20 mouse cellular contexts compared by ENCODE assay signal in genomic region chr14:66528135-66528534, GRCm38 (mm10).
DNase-seq lines count a peak whose midpoint lies in the region; ATAC-seq and TF ChIP-seq lines count a peak whose summit lies in the region.
"Had no signal": no experiment of that assay in that cellular context is flagged by ENCODE, and none has a peak within 500 bp of the region (broad histone marks: within the 10 kb centered on the region; RNA-seq: fewer than 3 reads in every experiment).

No protein-coding gene starts in this region.

- no peak for TF ChIP-seq CTCF in kidney, postnatal 0 days (IDR thresholded peaks at IDR 0.05; ENCODE audit: low read depth)

- H3K4me1 ChIP-seq in kidney, postnatal 0 days (replicated peaks; ENCODE audit: insufficient read depth, low read length), result no peaks in the 10 kb centered on the region
- H3K4me1 ChIP-seq in kidney, embryonic 16.5 days (ENCODE audit: insufficient read depth, low read length), result no peaks in the 10 kb centered on the region
- 0 out of 2 replicates have a peak, but pooled peaks cover 3% of the 10 kb centered on the region for H3K4me1 ChIP-seq in embryonic facial prominence, embryonic 14.5 days (ENCODE audit: control insufficient read depth, insufficient read depth, low read length)
- H3K4me1 ChIP-seq: embryonic facial prominence, embryonic 13.5 days; forebrain, embryonic 10.5 days; heart, embryonic 13.5 days; intestine, embryonic 15.5 days; limb, embryonic 15.5 days; lung, embryonic 15.5 days; neural tube, embryonic 13.5 days had no signal

- H3K4me2 ChIP-seq in kidney, postnatal 0 days (ENCODE audit: low read length), result no peak overlapping the region
- no peak overlapping the region for H3K4me2 ChIP-seq in kidney, embryonic 16.5 days (replicated peaks; ENCODE audit: low read depth, low read length)
- H3K4me2 ChIP-seq in embryonic facial prominence, embryonic 14.5 days (ENCODE audit: low read depth, low read length), result no peak overlapping the region
- H3K4me2 ChIP-seq: embryonic facial prominence, embryonic 13.5 days; heart, embryonic 13.5 days; intestine, embryonic 15.5 days; limb, embryonic 15.5 days; lung, embryonic 15.5 days; neural tube, embryonic 13.5 days had no signal

- no peak overlapping the region for H3K27ac ChIP-seq in kidney, postnatal 0 days
- no peak overlapping the region for H3K27ac ChIP-seq in kidney, embryonic 16.5 days (ENCODE audit: low read length)
- H3K27ac ChIP-seq in embryonic facial prominence, embryonic 14.5 days (replicated peaks; ENCODE audit: low read depth, low read length), result no peak overlapping the region
- H3K27ac ChIP-seq: embryonic facial prominence, embryonic 13.5 days; forebrain, embryonic 10.5 days; heart, embryonic 13.5 days; intestine, embryonic 15.5 days; limb, embryonic 15.5 days; lung, embryonic 15.5 days; neural tube, embryonic 13.5 days had no signal

- no peak for ATAC-seq in kidney, postnatal 0 days (replicated peaks; ENCODE audit: low FRiP score, low read depth)
- ATAC-seq in kidney, embryonic 16.5 days (ENCODE audit: low FRiP score, low TSS enrichment), result no peak
- ATAC-seq in embryonic facial prominence, embryonic 14.5 days (ENCODE audit: low read depth), result no peak
- ATAC-seq: intestine, embryonic 15.5 days had no signal

- no peak overlapping the region for H3K9ac ChIP-seq in kidney, postnatal 0 days (ENCODE audit: low read depth, low read length)
- H3K9ac ChIP-seq in kidney, embryonic 16.5 days (replicated peaks; ENCODE audit: low read length), result no peak overlapping the region
- no peak overlapping the region for H3K9ac ChIP-seq in embryonic facial prominence, embryonic 14.5 days (ENCODE audit: low read depth, low read length)
- H3K9ac ChIP-seq: embryonic facial prominence, embryonic 13.5 days; heart, embryonic 13.5 days; intestine, embryonic 15.5 days; limb, embryonic 15.5 days; lung, embryonic 15.5 days; neural tube, embryonic 13.5 days had no signal

- H3K36me3 ChIP-seq in kidney, postnatal 0 days (ENCODE audit: insufficient read depth, low read length), result no peaks in the 10 kb centered on the region
- H3K36me3 ChIP-seq in kidney, embryonic 16.5 days (ENCODE audit: insufficient read depth, low read length), result no peaks in the 10 kb centered on the region
- H3K36me3 ChIP-seq in embryonic facial prominence, embryonic 14.5 days (ENCODE audit: control insufficient read depth, insufficient read depth, low read length), result no peaks in the 10 kb centered on the region
- H3K36me3 ChIP-seq: embryonic facial prominence, embryonic 13.5 days; forebrain, embryonic 10.5 days; heart, embryonic 13.5 days; intestine, embryonic 15.5 days; limb, embryonic 15.5 days; lung, embryonic 15.5 days; neural tube, embryonic 13.5 days had no signal

- no peaks in the 10 kb centered on the region for H3K27me3 ChIP-seq in kidney, postnatal 0 days (ENCODE audit: insufficient read depth, low read length)
- no peaks in the 10 kb centered on the region for H3K27me3 ChIP-seq in kidney, embryonic 16.5 days (ENCODE audit: insufficient read depth, low read length)
- no peaks in the 10 kb centered on the region for H3K27me3 ChIP-seq in embryonic facial prominence, embryonic 14.5 days (replicated peaks; ENCODE audit: control insufficient read depth, insufficient read depth, low read length)
- H3K27me3 ChIP-seq: embryonic facial prominence, embryonic 13.5 days; heart, embryonic 13.5 days; intestine, embryonic 15.5 days; limb, embryonic 15.5 days; lung, embryonic 15.5 days; neural tube, embryonic 13.5 days had no signal

- WGBS in kidney, postnatal 0 days, result 25% methylated on average over 5 of the region's 5 CpGs
- 24% methylated on average over 5 of the region's 5 CpGs for WGBS in kidney, embryonic 16.5 days
- WGBS in embryonic facial prominence, embryonic 14.5 days, result 21% methylated on average over 5 of the region's 5 CpGs

- peak; percentile 60 for DNase-seq in kidney, postnatal 0 days (ENCODE audit: low spot score)
- peak; percentile 46 for DNase-seq in testis, postnatal 10 days (ENCODE audit: low spot score)
- DNase-seq in testis, postnatal 14 days (ENCODE audit: low spot score), result no peak
- DNase-seq in embryonic facial prominence, embryonic 14.5 days (ENCODE audit: low spot score), result peak; percentile 27
- DNase-seq in thymus, postnatal 25 days, result no peak
- DNase-seq in urinary bladder, postnatal 4 days (ENCODE audit: low spot score in 2 of 2), result no peak
- DNase-seq: adrenal gland, postnatal 10 days; cerebellum, adult 9-10 months; gastrocnemius, postnatal 36 days; right cerebral cortex, adult 18-20 months; spleen, adult 18-20 months; thymus, postnatal 4 days had no signal

- no peak overlapping the region for H3K4me3 ChIP-seq in kidney, postnatal 0 days (replicated peaks; ENCODE audit: low read depth, low read length)
- no peak overlapping the region for H3K4me3 ChIP-seq in kidney, embryonic 16.5 days (ENCODE audit: low read length)
- H3K4me3 ChIP-seq in embryonic facial prominence, embryonic 14.5 days (ENCODE audit: low read depth, low read length), result no peak overlapping the region
- H3K4me3 ChIP-seq: embryonic facial prominence, embryonic 13.5 days; forebrain, embryonic 10.5 days; heart, embryonic 13.5 days; intestine, embryonic 15.5 days; limb, embryonic 15.5 days; lung, embryonic 15.5 days; neural tube, embryonic 13.5 days had no signal

- H3K9me3 ChIP-seq in kidney, postnatal 0 days (replicated peaks; ENCODE audit: low read length), result no peaks in the 10 kb centered on the region
- no peaks in the 10 kb centered on the region for H3K9me3 ChIP-seq in kidney, embryonic 16.5 days (ENCODE audit: low read length)
- H3K9me3 ChIP-seq in embryonic facial prominence, embryonic 14.5 days (ENCODE audit: control insufficient read depth, low read length), result no peaks in the 10 kb centered on the region
- H3K9me3 ChIP-seq: embryonic facial prominence, embryonic 13.5 days; forebrain, embryonic 10.5 days; heart, embryonic 13.5 days; intestine, embryonic 15.5 days; limb, embryonic 15.5 days; lung, embryonic 15.5 days; neural tube, embryonic 13.5 days had no signal

Comparison
In these comparisons a context has a peak if more than half of its experiments do, and no peak if none do; other contexts are left out.
1. DNase-seq: peak in kidney, postnatal 0 days (single experiment), testis, postnatal 10 days (single experiment) and embryonic facial prominence, embryonic 14.5 days (single experiment); none in testis, postnatal 14 days (single experiment), thymus, postnatal 25 days (single experiment) and urinary bladder, postnatal 4 days (0 of 2).